Mouse (Mus musculus): Measurements from ENCODE around the gene Atg101. TPM values are rescaled to one million over a fixed set of nuclear protein-coding genes. Genes with fewer than 3 reads are reported as not detected.

The Atg101 gene
- polyA plus RNA-seq, 1 experiment: 61.3 TPM

DNA sequence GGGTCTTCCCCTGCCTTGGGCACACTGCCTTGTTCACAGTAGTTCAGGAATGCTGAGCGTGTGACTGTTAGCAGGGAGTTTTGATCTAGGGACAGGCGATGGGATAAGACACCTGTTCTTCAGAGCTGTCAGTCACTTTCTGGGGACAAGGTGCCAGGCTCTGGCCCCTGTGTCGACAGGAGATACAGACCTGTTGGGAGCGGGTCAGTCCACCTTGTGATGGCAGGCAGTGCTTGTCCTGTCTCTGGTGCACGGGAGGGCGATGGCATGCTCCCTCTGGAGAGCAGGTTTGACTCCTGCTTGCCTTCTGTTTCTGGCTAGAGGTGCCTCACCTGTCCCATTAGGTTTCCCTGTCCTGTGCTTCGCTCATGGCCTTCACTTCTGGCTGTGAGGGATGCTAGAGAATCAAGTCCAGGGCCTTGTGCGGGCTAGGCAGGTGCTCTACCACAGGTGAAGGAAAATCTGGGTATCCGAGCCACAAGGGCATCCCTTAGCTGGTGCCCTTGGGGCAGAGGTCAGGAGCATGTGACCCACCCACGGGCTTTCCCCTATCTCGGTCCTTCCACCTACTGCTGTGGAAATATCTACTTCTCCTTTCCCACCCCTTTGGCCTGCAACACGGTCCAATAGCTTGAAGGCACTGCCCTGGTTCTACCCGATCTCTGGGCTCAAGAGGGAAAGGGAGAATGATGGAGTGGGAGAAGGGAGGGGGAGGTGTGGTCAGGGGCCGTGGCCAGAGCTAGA is 27.4 kb upstream of the Atg101 start:
- Histone ChIP-seq H3K79me2 (ENCODE audit: control insufficient read depth, insufficient read depth) (peaks cover 30% of the 10 kb centered on the region), H3K4me3 (ENCODE audit: insufficient read depth, poor library complexity, severe bottlenecking) (no peak overlapping the region), H3ac (ENCODE audit: control insufficient read depth, insufficient read length, low read depth) (no peak overlapping the region), H3K36me3 (ENCODE audit: control insufficient read depth, insufficient read depth) (peaks cover 8% of the 10 kb centered on the region), H3K27me3 (ENCODE audit: control insufficient read depth, insufficient read depth, insufficient read length) (no peaks in the 10 kb centered on the region), H3K79me3 (ENCODE audit: low read depth) (peaks cover 3% of the 10 kb centered on the region)
- no peak for TF ChIP-seq MAX (IDR thresholded peaks at IDR 0.05)
- no peak for TF ChIP-seq MYOG (IDR thresholded peaks at IDR 0.05; ENCODE audit: control insufficient read depth, extremely low read depth, insufficient read length)
- TF ChIP-seq CTCF (IDR thresholded peaks at IDR 0.05; ENCODE audit: control insufficient read depth, insufficient read depth, insufficient read length): no peak
- TF ChIP-seq CEBPB (IDR thresholded peaks at IDR 0.05; ENCODE audit: low read depth): no peak
- no peak for TF ChIP-seq MYOD1 (IDR thresholded peaks at IDR 0.05; ENCODE audit: control insufficient read depth, insufficient read length, low read depth)
- TF ChIP-seq USF1 (IDR thresholded peaks at IDR 0.05; ENCODE audit: low read depth): no peak
- no peak for TF ChIP-seq FOSL1 (IDR thresholded peaks at IDR 0.05; ENCODE audit: insufficient read depth, low read length, poor library complexity, severe bottlenecking)

- Histone ChIP-seq H3K4me3 (ENCODE audit: insufficient read depth, poor library complexity, severe bottlenecking) (no peak overlapping the region), H3K27me3 (ENCODE audit: control insufficient read depth, insufficient read depth, insufficient read length) (no peaks in the 10 kb centered on the region), H3K79me2 (ENCODE audit: control insufficient read depth, insufficient read depth) (peaks cover 30% of the 10 kb centered on the region), H3ac (ENCODE audit: control insufficient read depth, insufficient read length, low read depth) (no peak overlapping the region), H3K79me3 (ENCODE audit: low read depth) (peaks cover 3% of the 10 kb centered on the region), H3K36me3 (ENCODE audit: control insufficient read depth, insufficient read depth) (peaks cover 8% of the 10 kb centered on the region)
- TF ChIP-seq USF1 (IDR thresholded peaks at IDR 0.05; ENCODE audit: low read depth): no peak
- no peak for TF ChIP-seq FOSL1 (IDR thresholded peaks at IDR 0.05; ENCODE audit: insufficient read depth, low read length, poor library complexity, severe bottlenecking)
- no peak for TF ChIP-seq MYOD1 (IDR thresholded peaks at IDR 0.05; ENCODE audit: control insufficient read depth, insufficient read length, low read depth)
- no peak for TF ChIP-seq CEBPB (IDR thresholded peaks at IDR 0.05; ENCODE audit: low read depth)
- no peak for TF ChIP-seq CTCF (IDR thresholded peaks at IDR 0.05; ENCODE audit: control insufficient read depth, insufficient read depth, insufficient read length)
- no peak for TF ChIP-seq MAX (IDR thresholded peaks at IDR 0.05)
- no peak for TF ChIP-seq MYOG (IDR thresholded peaks at IDR 0.05; ENCODE audit: control insufficient read depth, extremely low read depth, insufficient read length)
These were observed 25.7 kb upstream of the Atg101 start for GRCm38 (mm10) chr15:101258420-101258819.

GRCm38 (mm10) chr15:101259922-101260321 is 24.1 kb upstream of the Atg101 start:
- H3K27me3 ChIP-seq (ENCODE audit: control insufficient read depth, insufficient read depth, insufficient read length): no peaks in the 10 kb centered on the region
- no peak overlapping the region for H3K4me3 ChIP-seq (ENCODE audit: insufficient read depth, poor library complexity, severe bottlenecking)
- no peak overlapping the region for H3ac ChIP-seq (ENCODE audit: control insufficient read depth, insufficient read length, low read depth)
- H3K79me3 ChIP-seq (ENCODE audit: low read depth): peaks cover 2% of the 10 kb centered on the region
- peaks cover 22% of the 10 kb centered on the region for H3K79me2 ChIP-seq (ENCODE audit: control insufficient read depth, insufficient read depth)
- peaks cover 8% of the 10 kb centered on the region for H3K36me3 ChIP-seq (ENCODE audit: control insufficient read depth, insufficient read depth)
- TF ChIP-seq MAX (IDR thresholded peaks at IDR 0.05) (no peak), MYOG (IDR thresholded peaks at IDR 0.05; ENCODE audit: control insufficient read depth, extremely low read depth, insufficient read length) (no peak), USF1 (IDR thresholded peaks at IDR 0.05; ENCODE audit: low read depth) (no peak), MYOD1 (IDR thresholded peaks at IDR 0.05; ENCODE audit: control insufficient read depth, insufficient read length, low read depth) (no peak), CTCF (IDR thresholded peaks at IDR 0.05; ENCODE audit: control insufficient read depth, insufficient read depth, insufficient read length) (no peak), FOSL1 (IDR thresholded peaks at IDR 0.05; ENCODE audit: insufficient read depth, low read length, poor library complexity, severe bottlenecking) (no peak), CEBPB (IDR thresholded peaks at IDR 0.05; ENCODE audit: low read depth) (no peak)

DNA sequence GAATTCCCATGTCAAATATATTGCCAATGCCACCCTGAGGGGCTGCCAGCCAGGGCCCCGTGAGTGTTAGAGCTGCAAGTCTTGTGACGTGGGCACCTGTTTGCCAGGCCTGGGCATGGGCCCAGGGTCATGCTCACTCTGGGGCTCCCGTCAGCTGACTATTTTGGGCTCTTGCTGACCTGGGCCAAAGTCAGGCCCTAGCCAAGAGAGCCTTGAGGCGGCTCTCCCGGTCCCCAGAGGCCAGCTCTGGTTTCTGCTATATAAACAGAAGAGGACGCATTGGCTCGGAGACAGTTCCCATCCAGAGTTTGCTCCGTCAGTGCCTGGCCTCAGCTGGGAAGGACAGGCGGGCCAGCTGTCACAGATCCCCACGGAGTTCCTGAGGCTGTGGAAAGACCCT is 23.7 kb upstream of the Atg101 start:
- Histone ChIP-seq H3K79me2 (ENCODE audit: control insufficient read depth, insufficient read depth) (peaks cover 19% of the 10 kb centered on the region), H3ac (ENCODE audit: control insufficient read depth, insufficient read length, low read depth) (no peak overlapping the region), H3K4me3 (ENCODE audit: insufficient read depth, poor library complexity, severe bottlenecking) (no peak overlapping the region), H3K79me3 (ENCODE audit: low read depth) (no peaks in the 10 kb centered on the region), H3K36me3 (ENCODE audit: control insufficient read depth, insufficient read depth) (peaks cover 8% of the 10 kb centered on the region), H3K27me3 (ENCODE audit: control insufficient read depth, insufficient read depth, insufficient read length) (no peaks in the 10 kb centered on the region)
- TF ChIP-seq FOSL1 (IDR thresholded peaks at IDR 0.05; ENCODE audit: insufficient read depth, low read length, poor library complexity, severe bottlenecking) (no peak), MYOD1 (IDR thresholded peaks at IDR 0.05; ENCODE audit: control insufficient read depth, insufficient read length, low read depth) (no peak), CEBPB (IDR thresholded peaks at IDR 0.05; ENCODE audit: low read depth) (no peak), MYOG (IDR thresholded peaks at IDR 0.05; ENCODE audit: control insufficient read depth, extremely low read depth, insufficient read length) (no peak), CTCF (IDR thresholded peaks at IDR 0.05; ENCODE audit: control insufficient read depth, insufficient read depth, insufficient read length) (no peak), MAX (IDR thresholded peaks at IDR 0.05) (no peak), USF1 (IDR thresholded peaks at IDR 0.05; ENCODE audit: low read depth) (no peak)

GRCm38 (mm10) chr15:101260874-101261622 is 23.0 kb upstream of the Atg101 start:
- Histone ChIP-seq H3K27me3 (ENCODE audit: control insufficient read depth, insufficient read depth, insufficient read length) (no peaks in the 10 kb centered on the region), H3ac (ENCODE audit: control insufficient read depth, insufficient read length, low read depth) (no peak overlapping the region), H3K36me3 (ENCODE audit: control insufficient read depth, insufficient read depth) (peaks cover 8% of the 10 kb centered on the region), H3K79me2 (ENCODE audit: control insufficient read depth, insufficient read depth) (peaks cover 17% of the 10 kb centered on the region), H3K4me3 (ENCODE audit: insufficient read depth, poor library complexity, severe bottlenecking) (no peak overlapping the region), H3K79me3 (ENCODE audit: low read depth) (no peaks in the 10 kb centered on the region)
- TF ChIP-seq CEBPB (IDR thresholded peaks at IDR 0.05; ENCODE audit: low read depth) (no peak), USF1 (IDR thresholded peaks at IDR 0.05; ENCODE audit: low read depth) (no peak)
